Mouse (Mus musculus): ENCODE results near the gene Olfr1385.

DNA sequence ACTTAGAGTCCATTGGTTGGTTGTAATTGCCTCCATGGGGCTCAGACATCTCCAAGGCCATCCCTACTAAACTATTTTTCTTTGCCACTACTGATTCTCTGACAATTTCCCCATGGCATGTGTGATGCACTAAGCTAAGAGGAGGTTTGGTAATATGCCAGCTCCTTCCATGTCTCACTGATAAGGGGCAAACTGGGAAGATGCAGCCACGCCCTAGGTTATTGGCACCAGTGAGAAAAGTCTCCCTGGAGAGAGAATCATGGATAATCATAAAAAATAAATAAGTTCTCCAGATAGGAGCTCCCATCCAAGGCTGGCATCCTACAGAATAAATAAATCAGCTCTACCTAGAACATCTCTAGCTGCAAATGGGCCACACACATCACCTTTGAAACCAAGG, 33.8 kb upstream of the Olfr1385 start, which contains the start of gene Olfr1387:
- TF ChIP-seq POLR2A (IDR thresholded peaks at IDR 0.05; ENCODE audit: insufficient read length, low read depth), result no peak
- no peak for TF ChIP-seq TCF3 (IDR thresholded peaks at IDR 0.05; ENCODE audit: insufficient read length, low read depth)
- no peak for TF ChIP-seq MYOD1 (IDR thresholded peaks at IDR 0.05; ENCODE audit: control insufficient read depth in 1 of 3, insufficient read length in 2 of 3, low read depth in 2 of 3)
- no peak for TF ChIP-seq MYOG (IDR thresholded peaks at IDR 0.05; ENCODE audit: control insufficient read depth in 1 of 3, insufficient read depth in 1 of 3, insufficient read length in 2 of 3, low read depth in 2 of 3)
- no peak for TF ChIP-seq TCF12 (IDR thresholded peaks at IDR 0.05; ENCODE audit: insufficient read depth, poor library complexity, severe bottlenecking)
- no peak for TF ChIP-seq POLR2AphosphoS2 (IDR thresholded peaks at IDR 0.05; ENCODE audit: insufficient read length, low read depth)
- TF ChIP-seq USF1 (IDR thresholded peaks at IDR 0.05; ENCODE audit: low read depth), result no peak

All from myocyte (in vitro differentiated cells).